Mouse (Mus musculus) embryonic facial prominence, embryonic 11.5 days (tissue): ENCODE results near the gene Zbtb8a. TPM values are rescaled to one million over a fixed set of nuclear protein-coding genes. Genes with fewer than 3 reads are reported as not detected.

Experiments used
- polyA plus RNA-seq: library from polyadenylated mRNA; unstranded; fragments of >200 nt; fragmentation: Nextera tagmentation; extraction: Ambion mirVana; gene quantifications from 2 replicates; pipeline ENCODE4 v1.2.1, GENCODE M21; 2014

Gene Zbtb8a
- polyA plus RNA-seq, 1 experiment from 2014 or later = 6.5 TPM

Other genes starting within 250 kb of the Zbtb8a start
- gene Fndc5, start 241.1 kb downstream of the Zbtb8a start, polyA plus RNA-seq = 2.8 and 3.8 TPM in 2 replicates
- gene S100pbp, start 188.4 kb downstream of the Zbtb8a start, polyA plus RNA-seq = 22.8 and 24.5 TPM in 2 replicates
- 91.1 and 95.3 TPM in 2 replicates for gene Yars, start 188.4 kb downstream of the Zbtb8a start, polyA plus RNA-seq
- gene C77080, start 116.7 kb downstream of the Zbtb8a start, polyA plus RNA-seq = 2.4 and 2.5 TPM in 2 replicates
- gene Sync, start 90.5 kb downstream of the Zbtb8a start, polyA plus RNA-seq = 0.25 and 0.63 TPM in 2 replicates
- 584 and 661 TPM in 2 replicates for gene Rbbp4, start 42.7 kb downstream of the Zbtb8a start, polyA plus RNA-seq
- 46.1 and 53.6 TPM in 2 replicates for gene Zbtb8os, start 42.4 kb downstream of the Zbtb8a start, polyA plus RNA-seq
- 2.4 and 2.8 TPM in 2 replicates for gene Zbtb8b, start 62.7 kb upstream of the Zbtb8a start, polyA plus RNA-seq
- gene Bsdc1, start 83.5 kb upstream of the Zbtb8a start, polyA plus RNA-seq = 21.2 and 22.0 TPM in 2 replicates
- not detected in 2 replicates for gene Tssk3, start 112.9 kb upstream of the Zbtb8a start, polyA plus RNA-seq
- not detected in 2 replicates for gene Fam229a, start 113.1 kb upstream of the Zbtb8a start, polyA plus RNA-seq
- gene Marcksl1, start 135.5 kb upstream of the Zbtb8a start, polyA plus RNA-seq = 1,559 and 1,563 TPM in 2 replicates
- 271 and 273 TPM in 2 replicates for gene Hdac1, start 164.6 kb upstream of the Zbtb8a start, polyA plus RNA-seq
- 11.3 and 14.2 TPM in 2 replicates for gene Lck, start 195.5 kb upstream of the Zbtb8a start, polyA plus RNA-seq
- 2.9 and 3.2 TPM in 2 replicates for gene Fam167b, start 200.4 kb upstream of the Zbtb8a start, polyA plus RNA-seq
- gene Eif3i, start 222.5 kb upstream of the Zbtb8a start, polyA plus RNA-seq = 284 and 293 TPM in 2 replicates
- gene Tmem234, start 222.6 kb upstream of the Zbtb8a start, polyA plus RNA-seq = 163 and 195 TPM in 2 replicates
- gene Dcdc2b, start 236.1 kb upstream of the Zbtb8a start, polyA plus RNA-seq = 1.2 and 1.9 TPM in 2 replicates
- gene Iqcc, start 241.0 kb upstream of the Zbtb8a start, polyA plus RNA-seq = 22.8 and 23.5 TPM in 2 replicates
- gene Ccdc28b, start 245.8 kb upstream of the Zbtb8a start, polyA plus RNA-seq = 55.8 and 58.8 TPM in 2 replicates